Mouse (Mus musculus) testis, adult 2 months (tissue): ENCODE results near the gene Elovl3.

ENCODE experiments used
- CTCF ChIP-seq: fragments of 200-500 bp; IDR thresholded peaks from 2 replicates; pipeline ENCODE4 v1.5.1; 2012; ENCODE audit warnings: low read depth, mild to moderate bottlenecking, inconsistent platforms, low read length, moderate library complexity; ENCODE audit not compliant: control insufficient read depth, insufficient read depth, insufficient replicate concordance
- POLR2A ChIP-seq: fragments of 200-500 bp; IDR thresholded peaks from 2 replicates; pipeline ENCODE4 v1.6.1; 2012; ENCODE audit warnings: low read depth, mild to moderate bottlenecking, inconsistent platforms, low read length, moderate library complexity; ENCODE audit not compliant: control insufficient read depth

- peak; percentile 96 for TF ChIP-seq CTCF
- TF ChIP-seq POLR2A, result no peak
Observed at GRCm38 (mm10) chr19:46135297-46135696, 3.6 kb downstream of the Elovl3 start.
